Mouse (Mus musculus) forebrain, embryonic 12.5 days (tissue): Measurements from ENCODE around the gene Chst2. TPM values are rescaled to one million over a fixed set of nuclear protein-coding genes. Genes with fewer than 3 reads are reported as not detected.

Source experiments
- ATAC-seq: fragments of 200-750 bp; cut with Nextera tagmentation; 2 replicates; pipeline ENCODE4 v1.8.0; 2017; ENCODE audit warnings: moderate TSS enrichment; ENCODE audit not compliant: low FRiP score
- H3K27ac ChIP-seq: fragments of 300-500 bp; sonication (generic); 2 replicates; pipeline ENCODE4 v1.5.1; 2016; ENCODE audit warnings: mild to moderate bottlenecking
- H3K27me3 ChIP-seq: fragments of 300-500 bp; sonication (generic); 2 replicates; pipeline ENCODE4 v1.6.1; 2016; ENCODE audit warnings: mild to moderate bottlenecking
- H3K36me3 ChIP-seq: fragments of 300-500 bp; sonication (generic); replicated peaks from 2 replicates; pipeline ENCODE4 v1.6.1; 2016; ENCODE audit warnings: mild to moderate bottlenecking
- H3K4me1 ChIP-seq: fragments of 300-500 bp; sonication (generic); 2 replicates; pipeline ENCODE4 v1.6.1; 2016
- H3K4me2 ChIP-seq: fragments of 300-500 bp; sonication (generic); 2 replicates; pipeline ENCODE4 v1.6.1; 2016; ENCODE audit warnings: mild to moderate bottlenecking, moderate library complexity
- H3K4me3 ChIP-seq: fragments of 300-500 bp; sonication (generic); replicated peaks from 2 replicates; pipeline ENCODE4 v1.5.1; 2016; ENCODE audit warnings: mild to moderate bottlenecking
- H3K9ac ChIP-seq: fragments of 300-500 bp; sonication (generic); 2 replicates; pipeline ENCODE4 v1.6.1; 2016; ENCODE audit warnings: mild to moderate bottlenecking
- H3K9me3 ChIP-seq: fragments of 300-500 bp; sonication (generic); 2 replicates; pipeline ENCODE4 v1.6.1; 2016
- WGBS: fragments of 180-500 bp; shearing (Covaris S2); methylation state at CpG from one replicate; pipeline ENCODE4 v1.1.7; 2016; 5-methylcytosine and 5-hydroxymethylcytosine counted together
- polyA plus RNA-seq: library from polyadenylated mRNA; unstranded; fragments of >200 nt; fragmentation: Nextera tagmentation; extraction: Ambion mirVana; gene quantifications from 2 replicates; pipeline ENCODE4 v1.2.1, GENCODE M21; 2016

Chst2 gene
- polyA plus RNA-seq, 1 experiment from 2014 or later, result 12.7 TPM

- Histone ChIP-seq H3K36me3 (no peaks in the 10 kb centered on the region), H3K4me3 (no peak overlapping the region), H3K4me1 (no peaks in the 10 kb centered on the region), H3K27ac (no peak overlapping the region), H3K4me2 (no peak overlapping the region), H3K27me3 (no peaks in the 10 kb centered on the region), H3K9ac (no peak overlapping the region), H3K9me3 (no peaks in the 10 kb centered on the region)
- 26% methylated on average over 2 of the region's 2 CpGs for WGBS
- peak; percentile 63; the same call in 1 of the 2 replicates for ATAC-seq
These were observed 54.6 kb downstream of the Chst2 start for GRCm38 (mm10) chr9:95351968-95352367.

- no peaks in the 10 kb centered on the region for H3K4me1 ChIP-seq
- no peak overlapping the region for H3K27ac ChIP-seq
- ATAC-seq, result no peak
- H3K4me2 ChIP-seq, result no peak overlapping the region
- no peaks in the 10 kb centered on the region for H3K36me3 ChIP-seq
- H3K9me3 ChIP-seq, result no peaks in the 10 kb centered on the region
- WGBS, result 84% methylated on average over 4 of the region's 4 CpGs
- no peaks in the 10 kb centered on the region for H3K27me3 ChIP-seq
- no peak overlapping the region for H3K4me3 ChIP-seq
- no peak overlapping the region for H3K9ac ChIP-seq
These were observed 56.0 kb downstream of the Chst2 start for GRCm38 (mm10) chr9:95350550-95350949.

Other genes starting within 250 kb of the Chst2 start
- gene U2surp, start 105.3 kb upstream of the Chst2 start, polyA plus RNA-seq, result 181 and 204 TPM in 2 replicates
- gene Paqr9, start 152.9 kb upstream of the Chst2 start, polyA plus RNA-seq, result 0.46 and 0.88 TPM in 2 replicates
- gene Pcolce2, start 230.9 kb upstream of the Chst2 start, polyA plus RNA-seq, result 2.6 and 3.4 TPM in 2 replicates